Mouse (Mus musculus) left cerebral cortex, adult 2 months (tissue): ENCODE measurements around the gene Flt3. TPM values are rescaled to one million over a fixed set of nuclear protein-coding genes. Genes with fewer than 3 reads are reported as not detected.
A peak's percentile ranks its signal among the peaks of the same experiment; 100 is the strongest.

Experiments used
- DNase-seq, 2 experiments: peaks; one replicate each; pipeline ENCODE4 v3.0.0; 2021 to 2022; ENCODE audit warnings: low spot score in 2 of 2, mixed read lengths in 1 of 2; ENCODE audit errors: extremely low spot score in 1 of 2
- H3K27ac ChIP-seq: fragments of 200-600 bp; 2 replicates; pipeline ENCODE4 v1.8.1; 2022
- H3K4me3 ChIP-seq: fragments of 200-600 bp; 2 replicates; pipeline ENCODE4 v1.8.1; 2022
- CTCF ChIP-seq: fragments of 200-600 bp; IDR thresholded peaks from 2 replicates; pipeline ENCODE4 v1.8.1; 2022; ENCODE audit warnings: antibody characterized with exemption, mild to moderate bottlenecking, moderate library complexity
- intact Hi-C: fragments of 180-260 bp; cut with DNase I; formaldehyde crosslinking; loops from one replicate; pipeline ENCODE4 v1.15.1; 2025
- long read RNA-seq, 2 experiments: library from polyadenylated mRNA; stranded (forward); transcript quantifications; one replicate each; pipeline ENCODE4 v2.0.0; 2021; ENCODE audit warnings: borderline mapping rate in 2 of 2
- total RNA-seq, 2 experiments: library from RNA; stranded (reverse); gene quantifications; 2 replicates each; pipeline ENCODE4 v1.2.3; 2021

The Flt3 gene
- total RNA-seq: 1 to 10 TPM; 7.2 to 8.0 TPM
- long read RNA-seq, experiment 1, transcript Flt3-201 (24 exons, 3,657 nt): major isoform, 5 of 6 reads
- long read RNA-seq, experiment 1, partial matches to known transcripts: 1 of 6 reads
- long read RNA-seq, experiment 1, other reads (novel, unspliced or antisense): 0 of 6 reads
- long read RNA-seq, experiment 2, partial matches to known transcripts: 2 of 6 reads
- long read RNA-seq, experiment 2, other reads (novel, unspliced or antisense): 2 of 6 reads

GRCm38 (mm10) chr5:147399843-147400504 is at the start of gene Flt3:
Flt3 (minus strand) TSS chr5:147400489.
- H3K4me3 ChIP-seq: peak within 1 kb of the TSS; percentile 60
- DNase-seq: peak; percentile 23 to 37
- no peak for TF ChIP-seq CTCF
- peak within 1 kb of the TSS; percentile 61 for H3K27ac ChIP-seq
- intact Hi-C loops: loop anchor here (5.0 kb wide), 2 partner anchors 447 to 547 kb away; no protein-coding TSS in a partner anchor

DNA sequence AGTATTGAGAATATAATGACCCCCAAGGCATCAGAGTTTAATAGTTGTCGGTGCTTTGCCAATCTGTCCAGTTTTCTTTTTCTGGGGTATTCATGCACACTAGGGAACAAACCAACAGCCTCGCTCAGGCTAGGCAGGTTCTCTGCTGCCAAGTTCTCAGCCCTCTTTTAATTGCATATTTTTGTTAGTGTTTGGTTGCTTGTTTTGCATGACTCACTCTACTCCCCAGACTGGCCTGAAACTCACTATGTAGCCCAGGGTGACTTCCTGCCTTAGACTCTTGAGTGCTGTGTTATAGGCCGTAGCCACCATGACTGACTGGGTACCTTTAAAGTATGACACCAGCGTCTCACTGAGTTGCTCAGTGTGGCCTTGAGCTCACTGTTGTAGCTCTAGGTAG is 48.6 kb upstream of the Flt3 start:
- no peak for TF ChIP-seq CTCF

DNA sequence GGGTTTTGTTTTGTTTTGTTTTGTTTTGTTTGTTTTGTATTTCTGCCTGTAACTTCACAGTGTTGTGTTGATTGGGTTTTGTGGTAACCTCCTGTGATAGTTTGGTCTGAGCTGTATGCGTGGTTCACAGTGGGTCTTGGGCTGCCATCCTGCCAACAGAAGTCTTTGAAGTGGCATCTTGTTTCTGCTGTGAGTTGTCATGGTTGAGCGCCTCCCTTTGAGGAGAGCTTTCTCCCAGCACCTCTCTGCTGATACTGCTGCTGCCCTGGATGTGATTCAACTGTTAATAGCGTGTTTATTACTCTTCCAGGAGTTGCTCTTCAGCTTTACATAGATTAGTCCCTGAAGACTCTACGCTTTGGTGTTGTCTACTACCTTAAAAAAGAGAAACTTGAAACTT is 48.2 kb upstream of the Flt3 start:
- H3K27ac ChIP-seq: no peak overlapping the region
- intact Hi-C loops: loop anchor here (5.0 kb wide), 1 partner anchor 89 kb away; no protein-coding TSS in a partner anchor
- no peak for DNase-seq
- H3K4me3 ChIP-seq: no peak overlapping the region
- no peak for TF ChIP-seq CTCF

More for the DNA sequence above, 48.6 kb upstream of the Flt3 start:
- no peak for DNase-seq
- no peak overlapping the region for H3K4me3 ChIP-seq
- intact Hi-C loops: loop anchor here (5.0 kb wide), 1 partner anchor 88 kb away; no protein-coding TSS in a partner anchor
- H3K27ac ChIP-seq: no peak overlapping the region

DNA sequence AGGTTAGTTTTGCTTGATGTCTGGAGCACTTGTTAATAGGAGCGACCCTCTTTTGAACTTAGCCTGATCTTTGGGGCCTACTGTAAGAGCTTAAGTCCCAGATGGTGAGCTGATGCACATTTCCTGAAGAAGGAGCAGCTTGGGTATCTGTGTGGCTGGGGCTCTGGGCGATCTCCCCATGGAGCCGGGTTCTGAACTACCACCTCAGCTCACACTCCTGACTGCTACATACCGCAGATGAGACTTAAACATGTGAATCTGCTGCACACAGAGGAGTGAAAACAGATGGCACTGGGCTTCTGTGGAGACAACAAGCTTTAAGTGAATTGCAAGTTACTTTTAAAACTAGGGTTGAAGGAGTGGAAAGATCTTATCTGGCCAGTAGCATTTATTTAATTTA is 45.0 kb upstream of the Flt3 start:
- intact Hi-C loops: loop anchor here (5.0 kb wide), 1 partner anchor 92 kb away; no protein-coding TSS in a partner anchor
- DNase-seq: no peak
- H3K27ac ChIP-seq: no peak overlapping the region
- no peak overlapping the region for H3K4me3 ChIP-seq
- TF ChIP-seq CTCF: no peak

DNA sequence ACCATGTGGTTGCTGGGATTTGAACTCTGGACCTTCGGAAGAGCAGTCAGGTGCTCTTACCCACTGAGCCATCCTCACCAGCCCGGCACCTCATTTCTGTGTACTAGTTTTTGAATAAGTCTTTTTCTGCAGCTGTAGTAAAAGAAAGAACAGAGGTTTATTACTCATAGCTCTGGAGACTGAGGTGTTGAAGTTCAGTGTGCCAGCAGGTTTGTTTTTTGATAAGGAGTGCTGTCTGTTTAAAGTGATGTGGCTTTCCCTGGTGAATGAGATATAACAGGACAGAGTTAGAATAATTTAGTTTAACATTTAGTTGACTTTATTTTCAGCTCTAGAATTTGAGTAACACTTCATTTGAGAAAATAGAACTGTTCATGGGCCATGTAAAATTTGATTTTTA is 44.5 kb upstream of the Flt3 start:
- no peak for TF ChIP-seq CTCF
- no peak for DNase-seq
- Histone ChIP-seq H3K4me3 (no peak overlapping the region), H3K27ac (no peak overlapping the region)
- intact Hi-C loops: loop anchor here (5.0 kb wide), 1 partner anchor 93 kb away; no protein-coding TSS in a partner anchor

- no peak for TF ChIP-seq CTCF
- intact Hi-C loops: no loop called here
- no peak for DNase-seq
- Histone ChIP-seq H3K4me3 (no peak overlapping the region), H3K27ac (no peak overlapping the region)
Observed at GRCm38 (mm10) chr5:147444298-147444697, 44.0 kb upstream of the Flt3 start.

DNA sequence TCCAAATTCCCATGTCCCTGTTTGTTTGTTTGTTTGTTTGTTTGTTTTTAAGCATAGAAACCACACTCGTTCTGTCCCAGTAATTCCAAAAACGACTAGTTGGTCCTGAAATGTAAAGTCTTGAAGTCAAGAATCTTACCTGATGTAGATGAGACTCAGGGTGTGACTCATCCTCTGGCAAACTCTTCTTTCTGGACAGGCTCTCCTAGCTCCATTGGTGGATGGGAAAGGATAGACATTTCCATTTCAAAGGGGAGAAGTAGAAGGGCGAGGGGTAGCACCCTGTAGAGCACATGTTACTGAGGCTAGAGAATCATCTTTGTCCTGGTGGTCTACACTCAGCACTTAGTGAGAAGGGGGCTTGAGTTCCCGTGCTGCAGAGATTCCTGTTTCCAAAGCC is 42.5 kb upstream of the Flt3 start:
- no peak for TF ChIP-seq CTCF
- H3K4me3 ChIP-seq: no peak overlapping the region
- no peak for DNase-seq
- no peak overlapping the region for H3K27ac ChIP-seq
- intact Hi-C loops: no loop called here

GRCm38 (mm10) chr5:147441979-147442378 is 41.7 kb upstream of the Flt3 start:
- DNase-seq: no peak
- Histone ChIP-seq H3K4me3 (no peak overlapping the region), H3K27ac (no peak overlapping the region)
- TF ChIP-seq CTCF: no peak
- intact Hi-C loops: no loop called here

DNA sequence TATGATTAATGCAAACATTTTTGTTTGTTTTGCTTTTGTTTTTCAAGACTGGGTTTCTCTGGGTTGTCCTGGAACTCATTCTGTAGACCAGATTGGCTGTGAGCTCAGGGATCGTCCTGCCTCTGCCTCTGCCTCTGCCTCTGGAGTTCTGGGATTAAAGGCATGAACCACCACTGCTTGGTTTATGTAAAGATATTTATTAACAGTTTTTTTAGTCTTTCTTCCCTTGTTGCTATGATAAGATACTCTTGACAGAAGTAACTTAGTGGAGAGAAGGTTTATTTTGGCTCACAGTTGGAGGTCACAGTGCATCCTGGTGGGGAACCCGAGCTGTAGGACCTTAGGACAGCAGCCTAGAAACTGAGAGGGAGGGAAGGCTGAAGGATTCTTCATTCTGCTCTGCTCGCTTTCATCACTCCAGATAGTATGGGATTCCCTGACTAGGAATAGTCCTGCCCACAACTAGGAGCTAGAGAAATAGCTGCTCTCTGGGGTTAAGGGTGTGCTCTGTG is 40.8 kb upstream of the Flt3 start:
- TF ChIP-seq CTCF: no peak
- intact Hi-C loops: no loop called here
- Histone ChIP-seq H3K27ac (no peak overlapping the region), H3K4me3 (no peak overlapping the region)
- DNase-seq: no peak

GRCm38 (mm10) chr5:147436491-147436890 is 36.2 kb upstream of the Flt3 start:
- no peak for TF ChIP-seq CTCF
- no peak overlapping the region for H3K4me3 ChIP-seq
- H3K27ac ChIP-seq: no peak overlapping the region
- DNase-seq: no peak
- intact Hi-C loops: no loop called here

GRCm38 (mm10) chr5:147435751-147436150 is 35.5 kb upstream of the Flt3 start:
- DNase-seq: no peak
- no peak for TF ChIP-seq CTCF
- intact Hi-C loops: no loop called here
- Histone ChIP-seq H3K4me3 (no peak overlapping the region), H3K27ac (no peak overlapping the region)

DNA sequence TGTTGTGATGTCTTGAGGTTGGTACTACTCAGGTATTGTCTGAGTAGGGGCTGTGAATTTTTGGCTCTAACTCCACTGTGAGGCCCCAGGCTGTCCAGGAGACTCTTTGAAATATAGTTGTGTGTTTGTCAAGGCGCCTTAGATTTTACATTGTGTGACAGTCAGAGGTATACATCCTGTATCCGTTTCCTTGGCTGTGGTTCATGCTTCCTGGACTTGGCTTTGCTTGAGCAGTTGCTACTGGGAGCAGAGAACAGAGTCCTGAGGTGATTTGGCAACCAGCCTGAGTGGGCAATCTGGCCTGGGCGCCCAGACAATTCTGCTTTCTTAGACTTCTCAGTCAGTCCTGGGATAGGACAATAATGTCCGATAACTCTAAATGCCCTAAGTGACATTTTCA is 34.9 kb upstream of the Flt3 start:
- no peak for DNase-seq
- intact Hi-C loops: no loop called here
- Histone ChIP-seq H3K27ac (no peak overlapping the region), H3K4me3 (no peak overlapping the region)
- TF ChIP-seq CTCF: no peak
